Mouse (Mus musculus) cerebellum, postnatal 25 days (tissue): ENCODE data around the gene Sgtb.

Experiments
- DNase-seq, 2 experiments: peaks; one replicate each; pipeline ENCODE4 v3.0.0; 2021; ENCODE audit warnings: mixed read lengths in 2 of 2

Sgtb gene

DNA sequence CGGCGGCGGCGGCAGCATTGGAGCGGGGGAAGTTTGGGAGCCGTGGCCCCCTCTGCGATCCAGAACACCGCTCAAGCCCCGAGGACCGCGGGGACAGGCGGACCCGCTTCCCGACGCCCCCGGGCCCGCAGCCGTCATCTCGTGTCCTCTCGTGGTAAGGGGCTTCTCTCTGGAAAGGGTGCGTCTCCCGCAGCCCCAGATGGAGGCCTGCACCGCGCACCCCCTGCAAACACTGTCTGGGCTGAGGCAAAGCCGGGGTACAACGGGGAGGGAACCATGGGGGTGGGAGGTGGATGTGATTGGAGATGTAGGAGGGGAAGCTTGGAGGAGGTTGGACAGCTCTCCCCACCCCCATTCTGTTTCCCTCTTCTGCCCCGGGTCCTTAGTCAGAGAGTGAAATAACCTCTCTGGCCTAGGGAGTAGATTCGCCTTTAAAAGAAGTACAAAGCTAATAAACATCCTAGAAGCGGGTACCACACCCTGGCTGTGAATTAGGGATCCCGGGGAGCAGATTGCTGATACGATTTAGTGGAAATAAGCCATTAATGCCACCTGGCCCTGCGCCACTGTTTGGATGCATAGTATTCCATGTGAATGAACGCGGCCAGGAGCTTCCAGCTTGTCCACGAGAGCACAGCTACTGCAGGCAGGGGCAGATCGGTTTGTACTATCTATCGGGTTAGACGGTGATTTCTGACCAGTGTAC, 428 bp downstream of the Sgtb start:
- peak; percentile 70 to 79 for DNase-seq

DNA sequence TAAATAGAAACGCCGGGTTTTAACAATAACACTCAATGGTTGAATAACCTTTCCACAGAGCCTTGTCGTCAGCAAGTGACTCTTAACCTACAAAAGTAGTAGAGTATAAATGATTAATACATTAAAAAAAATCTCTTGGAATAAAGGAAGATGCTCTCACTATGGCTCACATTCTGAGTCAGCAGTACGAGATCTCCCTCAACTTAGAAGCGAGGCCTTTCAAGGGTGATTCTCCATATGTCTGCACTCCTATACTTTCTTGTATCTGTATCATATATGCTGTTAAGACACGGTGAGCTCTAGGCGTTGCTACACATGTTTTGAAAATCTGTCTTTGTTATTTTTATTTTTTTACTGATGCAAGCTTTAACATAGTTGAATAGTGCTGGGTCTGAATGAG, 985 bp downstream of the Sgtb start:
- DNase-seq: no peak

GRCm38 (mm10) chr13:104112266-104112900, 2.8 kb downstream of the Sgtb start:
- no peak for DNase-seq

- DNase-seq: no peak
Measured at GRCm38 (mm10) chr13:104113782-104114181, 4.2 kb downstream of the Sgtb start.

DNA sequence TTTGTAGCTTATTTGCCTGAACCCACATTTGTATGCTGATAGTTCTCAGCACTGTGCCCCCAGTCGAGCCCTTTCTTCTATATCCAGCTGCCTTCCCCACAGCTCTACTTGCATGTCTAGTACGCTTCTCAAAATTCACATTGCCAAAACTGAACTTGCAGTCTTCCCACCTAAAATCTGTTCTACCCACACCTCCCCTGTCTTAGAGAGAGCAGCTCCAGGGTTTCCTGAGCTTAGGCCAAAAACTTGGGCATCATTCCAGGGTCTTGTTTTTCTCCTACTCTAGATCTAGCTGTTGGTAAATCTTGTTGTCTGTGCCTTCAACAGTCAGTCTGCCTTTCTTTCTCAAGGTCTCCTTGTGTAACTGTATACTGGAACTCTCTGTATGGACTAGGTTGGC, 5.3 kb downstream of the Sgtb start:
- DNase-seq: no peak

DNA sequence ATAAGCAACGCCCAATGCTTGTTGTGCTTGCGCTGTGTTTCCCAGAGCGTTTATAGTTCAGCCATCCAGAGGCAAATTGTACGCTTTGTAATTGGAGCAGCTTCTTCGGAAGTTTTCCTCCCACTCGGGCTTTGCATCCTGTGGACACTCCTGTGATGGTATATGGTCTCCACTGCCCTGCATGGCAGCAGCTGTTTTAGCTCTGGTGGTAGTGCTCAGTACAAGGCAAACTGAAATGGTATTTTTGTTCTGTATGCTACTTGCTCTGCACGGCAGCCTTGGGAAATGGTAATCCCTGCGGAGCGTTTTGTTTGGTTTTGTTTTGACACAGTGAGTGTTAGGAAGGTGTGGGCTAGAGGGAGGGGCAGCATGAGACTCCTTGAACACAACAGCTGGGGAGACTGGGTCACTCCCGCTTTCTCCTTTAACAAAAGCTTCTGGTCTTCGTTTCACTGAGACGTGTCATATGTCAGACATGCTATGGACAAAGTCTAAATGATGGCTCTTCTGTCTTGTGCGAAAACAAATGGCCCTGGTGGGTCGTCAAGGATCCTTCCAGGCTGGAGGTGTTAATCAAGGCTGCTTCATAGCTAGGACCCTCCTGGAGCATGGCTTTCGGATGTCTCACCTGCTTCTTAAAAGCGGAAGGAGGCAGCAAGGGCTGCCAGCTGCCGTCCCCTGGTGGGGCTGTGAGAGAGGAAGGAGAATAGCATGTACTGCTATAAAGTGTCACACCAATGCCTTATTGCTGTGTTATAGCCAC, 12.7 kb downstream of the Sgtb start:
- no peak for DNase-seq

DNA sequence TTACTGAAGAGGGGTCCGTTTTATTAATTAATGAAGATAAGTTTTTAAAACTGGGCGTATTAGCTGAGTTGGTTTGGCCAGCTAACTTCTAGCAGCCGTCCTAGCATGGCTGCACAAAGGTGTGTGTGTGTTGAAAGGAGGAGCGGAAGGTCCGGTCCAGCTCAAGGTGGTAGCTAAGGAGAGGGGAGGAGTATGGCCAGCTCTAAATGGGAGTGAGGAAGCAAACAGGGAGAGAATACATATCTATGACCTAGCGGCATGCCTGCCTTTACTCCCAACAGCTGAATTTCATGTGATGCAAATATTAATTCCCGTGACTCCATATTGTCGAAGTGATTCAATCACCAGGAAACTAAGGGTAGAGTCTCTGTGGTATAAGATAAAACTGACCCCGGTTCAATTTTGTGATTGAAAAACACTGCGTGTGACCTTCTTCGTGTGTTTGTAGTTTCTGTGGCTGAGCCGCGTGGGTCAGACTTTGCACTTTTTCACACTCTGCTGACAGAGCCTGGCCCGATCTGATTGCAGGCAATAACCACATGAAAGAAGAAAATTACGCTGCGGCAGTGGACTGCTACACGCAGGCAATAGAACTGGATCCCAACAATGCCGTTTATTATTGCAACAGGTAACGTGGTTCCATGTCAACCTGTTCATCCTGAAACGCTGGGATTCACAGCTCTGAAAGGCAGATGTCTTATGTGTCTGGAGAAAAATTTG, 14.3 kb downstream of the Sgtb start:
- no peak for DNase-seq

DNA sequence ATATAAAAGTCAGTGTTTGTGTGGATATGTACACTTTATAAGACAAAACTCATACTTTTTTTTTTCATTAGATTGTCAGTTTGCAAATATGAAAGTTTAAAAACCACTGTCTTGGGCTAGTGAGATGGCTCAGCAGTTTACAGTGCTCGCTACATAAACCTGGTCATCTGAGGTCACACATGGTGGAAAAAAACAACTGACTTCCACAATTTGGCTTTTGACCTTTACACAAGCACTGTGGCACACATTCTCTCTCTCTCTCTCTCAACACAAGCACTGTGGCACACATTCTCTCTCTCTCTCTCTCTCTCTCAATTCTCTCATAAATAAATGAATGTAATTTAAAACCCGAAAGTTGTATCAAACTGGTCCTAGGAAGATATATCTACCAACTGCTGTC, 23.0 kb downstream of the Sgtb start:
- DNase-seq: no peak

- DNase-seq: no peak
Measured at GRCm38 (mm10) chr13:104134510-104135085, 25.1 kb downstream of the Sgtb start.

DNA sequence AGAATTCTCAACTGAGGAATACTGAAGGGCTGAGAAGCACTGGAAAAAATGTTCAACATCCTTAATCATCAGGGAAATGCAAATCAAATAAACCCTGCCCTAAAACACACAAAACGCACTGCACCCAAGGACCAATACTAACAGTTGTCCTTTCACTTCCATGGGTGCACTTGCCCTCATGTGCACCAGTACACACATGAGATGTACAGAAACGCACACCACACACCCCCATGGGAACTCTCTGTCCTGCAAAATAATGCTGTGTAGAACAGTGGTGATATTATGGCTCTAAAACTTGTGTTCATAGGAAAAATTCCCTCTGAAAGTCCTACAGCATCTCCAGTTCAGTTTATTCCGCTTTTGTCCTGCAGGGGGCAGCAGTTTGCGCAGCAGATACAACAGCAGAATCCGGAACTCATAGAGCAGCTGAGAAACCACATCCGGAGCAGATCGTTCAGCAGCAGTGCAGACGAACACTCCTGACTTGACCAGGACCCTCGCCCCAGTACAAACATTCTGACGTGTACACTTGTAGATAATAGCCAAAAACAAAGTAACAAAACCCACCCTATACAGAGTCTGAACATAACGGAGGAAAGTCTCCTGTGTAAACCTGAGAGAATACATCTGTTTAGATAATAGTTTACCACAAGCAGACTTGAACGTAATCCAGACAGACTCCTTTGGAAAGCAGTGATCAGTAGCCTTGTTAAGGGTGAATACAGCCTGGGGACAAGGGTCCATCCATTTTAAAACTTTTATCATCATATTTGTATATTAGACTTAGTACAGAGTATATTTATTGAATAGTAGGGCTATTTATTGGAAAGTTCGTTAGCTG, 30.0 kb downstream of the Sgtb start:
- peak; percentile 81 to 88 for DNase-seq

DNA sequence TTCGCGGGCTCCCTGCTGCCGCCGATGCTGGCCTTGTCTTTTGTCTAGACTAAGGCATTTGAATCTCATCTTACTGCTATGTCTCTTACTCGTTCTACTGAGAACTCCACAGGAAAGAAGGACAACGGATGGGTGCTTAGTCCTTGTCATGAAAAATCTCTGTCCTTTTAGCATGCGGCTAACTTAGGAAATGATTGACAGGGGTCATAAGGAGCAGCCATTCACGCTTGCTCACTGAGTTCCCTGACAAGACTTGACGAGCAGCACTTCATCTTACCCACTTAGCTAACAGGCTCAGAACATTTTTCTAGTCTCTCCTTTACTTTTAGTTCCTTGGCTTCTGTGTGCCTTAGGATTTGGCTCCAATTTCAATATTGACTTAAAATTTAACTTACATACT, 35.3 kb downstream of the Sgtb start:
- DNase-seq: no peak

- no peak for DNase-seq
Measured at GRCm38 (mm10) chr13:104145646-104146045, 36.1 kb downstream of the Sgtb start.

- no peak for DNase-seq
Measured at GRCm38 (mm10) chr13:104154180-104154579, 44.6 kb downstream of the Sgtb start.

DNA sequence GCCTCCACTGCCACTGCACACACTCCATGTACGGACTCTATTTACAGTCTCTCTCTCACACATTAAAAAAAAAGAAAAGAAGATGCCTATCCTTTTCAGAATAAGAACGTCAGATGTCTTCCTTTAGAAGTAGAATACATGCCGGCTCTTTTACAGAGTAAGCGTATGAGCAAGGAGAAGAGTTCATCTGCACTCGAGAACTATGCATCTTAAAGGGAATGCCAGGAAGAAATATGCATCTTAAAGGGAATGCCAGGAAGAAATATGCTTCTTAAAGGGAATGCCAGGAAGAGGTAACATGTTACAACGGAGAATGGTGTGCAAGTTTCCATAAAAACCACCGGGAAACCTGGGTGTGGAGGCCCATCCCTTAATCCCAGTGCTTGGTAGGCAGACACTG, 45.6 kb downstream of the Sgtb start:
- no peak for DNase-seq

DNA sequence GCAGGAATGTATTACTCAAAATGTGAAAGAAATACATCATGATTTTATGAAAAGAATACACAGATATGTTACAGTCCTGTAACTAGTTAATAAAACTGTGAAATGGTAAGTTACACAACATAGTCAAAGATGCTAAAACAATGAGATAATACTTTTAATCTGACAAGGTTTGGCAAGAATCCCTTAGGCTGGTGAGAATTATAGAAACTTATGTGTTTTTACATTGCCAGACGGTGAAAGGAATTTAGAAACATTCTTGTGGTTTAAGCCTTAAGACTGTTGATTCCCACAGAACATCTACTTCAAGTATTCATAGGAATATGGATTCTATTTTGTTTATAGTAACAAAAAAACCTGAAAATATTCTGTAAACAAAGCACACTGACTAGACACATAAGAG, 46.1 kb downstream of the Sgtb start:
- DNase-seq: no peak

GRCm38 (mm10) chr13:104171711-104172110, 62.2 kb downstream of the Sgtb start:
- DNase-seq: no peak

GRCm38 (mm10) chr13:104172498-104172897, 63.0 kb downstream of the Sgtb start:
- DNase-seq: no peak

GRCm38 (mm10) chr13:104176874-104177273, 67.3 kb downstream of the Sgtb start:
- DNase-seq: no peak

- DNase-seq: peak; percentile 88 to 92
Measured at GRCm38 (mm10) chr13:104177796-104178649, 68.5 kb downstream of the Sgtb start, which contains the start of gene Trappc13. TSS of gene Trappc13 (minus strand) at chr13:104178469.

- peak; percentile 95 to 98 for DNase-seq
Measured at GRCm38 (mm10) chr13:104178650-104179121, 69.1 kb downstream of the Sgtb start, which contains the start of gene Trim23. TSS of gene Trim23 (plus strand) at chr13:104178797.
